Mouse (Mus musculus): ENCODE measurements at regions not wholly inside any gene's neighbourhood (a gene's known extent, or its start where the extent isn't known, plus 50 kb on each side); places are given as distances from the start of the nearest gene placed in this dataset.

- Histone ChIP-seq H3K9ac (no peak overlapping the region), H3K9me3 (replicated peaks) (no peaks in the 10 kb centered on the region), H3K27ac (no peak overlapping the region), H3K4me1 (replicated peaks) (no peaks in the 10 kb centered on the region), H3K36me3 (no peaks in the 10 kb centered on the region), H3K4me2 (no peak overlapping the region), H3K27me3 (no peaks in the 10 kb centered on the region), H3K4me3 (no peak overlapping the region)
- 76% methylated on average over 4 of the region's 4 CpGs for WGBS
- no peak for ATAC-seq (replicated peaks; ENCODE audit: insufficient number of reproducible peaks, insufficient read depth, low FRiP score, low read depth)
Measured at GRCm38 (mm10) chr1:177597036-177597435, 132.6 kb upstream of the 1700016C15Rik start.

DNA sequence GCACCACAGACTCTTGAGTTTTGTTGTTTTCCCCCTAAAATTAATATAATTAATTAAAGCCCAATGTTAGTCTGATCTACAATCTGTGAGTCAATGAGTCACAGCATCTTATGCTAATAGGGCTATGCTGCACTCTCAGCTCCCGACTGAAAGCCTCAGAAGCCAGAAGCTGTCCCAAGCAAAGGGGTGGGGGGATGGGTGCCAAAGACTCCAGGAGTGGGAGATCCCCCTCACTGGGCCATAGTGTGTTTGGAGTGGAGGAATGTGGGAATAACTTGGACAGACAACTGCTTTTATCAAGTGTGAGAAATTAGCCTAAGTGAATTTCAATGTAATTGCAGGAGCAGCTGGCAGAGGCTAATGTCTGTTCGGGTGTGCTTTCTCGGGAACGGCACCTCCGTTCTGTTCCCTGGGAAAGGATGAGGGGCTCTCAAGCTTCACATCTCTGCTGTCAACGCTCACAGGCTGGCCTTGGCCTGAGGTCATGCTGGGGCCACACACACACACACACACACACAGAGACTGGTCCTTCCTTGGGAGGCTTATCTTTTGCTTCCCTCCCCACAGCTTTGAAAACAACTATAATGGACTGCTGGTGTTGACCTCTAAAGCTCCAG lies 124.2 kb upstream of the 1700016C15Rik start:
- Histone ChIP-seq H3K27me3 (no peaks in the 10 kb centered on the region), H3K27ac (no peak overlapping the region), H3K4me1 (replicated peaks) (peaks cover 8% of the 10 kb centered on the region), H3K9ac (no peak overlapping the region), H3K36me3 (no peaks in the 10 kb centered on the region), H3K4me2 (no peak overlapping the region), H3K9me3 (replicated peaks) (no peaks in the 10 kb centered on the region), H3K4me3 (no peak overlapping the region)
- 15% methylated on average over 6 of the region's 6 CpGs for WGBS
- ATAC-seq (replicated peaks; ENCODE audit: insufficient number of reproducible peaks, insufficient read depth, low FRiP score, low read depth), result no peak

DNA sequence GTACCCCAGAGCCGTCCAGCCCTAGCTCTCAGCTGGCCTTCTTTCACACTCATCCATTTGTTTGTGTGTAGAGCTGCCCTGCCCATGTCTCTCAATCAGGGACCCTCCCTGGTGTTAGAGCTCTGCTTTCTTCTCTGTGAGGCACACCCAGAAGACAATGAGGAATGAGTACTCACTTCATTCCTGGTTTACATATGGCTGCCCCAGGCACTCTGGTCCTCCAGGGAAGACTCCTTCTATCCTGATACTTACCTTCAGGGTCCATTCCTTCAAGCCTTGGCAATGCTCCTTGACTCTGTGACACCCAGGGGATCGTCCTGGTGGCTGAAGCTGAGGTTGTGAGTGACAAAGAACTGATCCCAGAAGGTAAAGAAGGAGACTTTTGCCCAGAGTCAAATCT lies 122.0 kb upstream of the 1700016C15Rik start:
- 67% methylated on average over 2 of the region's 2 CpGs for whole genome bisulfite sequencing
- no peak for ATAC-seq (replicated peaks; ENCODE audit: insufficient number of reproducible peaks, insufficient read depth, low FRiP score, low read depth)

DNA sequence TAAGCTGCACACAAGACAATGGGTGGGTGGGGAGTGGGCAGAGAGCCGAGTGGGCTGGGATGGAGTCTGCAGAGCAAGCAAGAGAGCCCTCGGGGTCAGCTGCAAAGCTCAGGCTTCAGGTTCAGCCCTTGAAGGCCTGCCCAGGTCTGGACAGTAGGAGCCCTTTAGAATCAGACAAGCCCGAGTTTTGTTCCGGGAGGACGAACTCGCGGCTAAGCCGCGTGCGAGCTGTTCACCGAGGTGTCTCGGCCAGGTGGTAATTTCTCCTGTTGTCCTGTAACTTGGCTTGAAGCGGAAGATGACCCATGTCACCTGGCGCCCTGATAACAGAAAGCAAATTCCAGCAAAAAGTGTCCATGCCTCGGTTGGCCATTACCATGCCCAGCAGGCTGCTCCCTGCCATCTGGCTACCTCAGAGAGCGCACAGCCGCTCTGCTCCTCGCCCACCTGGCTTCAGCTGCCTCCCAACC lies 121.0 kb upstream of the 1700016C15Rik start:
- Histone ChIP-seq H3K4me3 (no peak overlapping the region), H3K4me1 (replicated peaks) (peaks cover 8% of the 10 kb centered on the region), H3K36me3 (no peaks in the 10 kb centered on the region), H3K9me3 (replicated peaks) (no peaks in the 10 kb centered on the region), H3K27me3 (no peaks in the 10 kb centered on the region), H3K4me2 (no peak overlapping the region), H3K9ac (no peak overlapping the region), H3K27ac (no peak overlapping the region)
- 84% methylated on average over 18 of the region's 18 CpGs for WGBS
- no peak for ATAC-seq (replicated peaks; ENCODE audit: insufficient number of reproducible peaks, insufficient read depth, low FRiP score, low read depth)

More for the DNA sequence above, 122.0 kb upstream of the 1700016C15Rik start:
- Histone ChIP-seq H3K27me3 (no peaks in the 10 kb centered on the region), H3K9me3 (replicated peaks) (no peaks in the 10 kb centered on the region), H3K4me2 (no peak overlapping the region), H3K4me3 (no peak overlapping the region), H3K27ac (no peak overlapping the region), H3K9ac (no peak overlapping the region), H3K4me1 (replicated peaks) (peaks cover 8% of the 10 kb centered on the region), H3K36me3 (no peaks in the 10 kb centered on the region)

GRCm38 (mm10) chr1:177609226-177609625 lies 120.4 kb upstream of the 1700016C15Rik start:
- no peaks in the 10 kb centered on the region for H3K9me3 ChIP-seq (replicated peaks)
- H3K4me3 ChIP-seq, result no peak overlapping the region
- no peak overlapping the region for H3K4me2 ChIP-seq
- ATAC-seq (replicated peaks; ENCODE audit: insufficient number of reproducible peaks, insufficient read depth, low FRiP score, low read depth), result no peak
- no peaks in the 10 kb centered on the region for H3K36me3 ChIP-seq
- peaks cover 11% of the 10 kb centered on the region for H3K4me1 ChIP-seq (replicated peaks)
- WGBS, result 67% methylated on average over 2 of the region's 2 CpGs
- no peak overlapping the region for H3K27ac ChIP-seq
- H3K9ac ChIP-seq, result no peak overlapping the region
- no peaks in the 10 kb centered on the region for H3K27me3 ChIP-seq

- H3K27me3 ChIP-seq, result no peaks in the 10 kb centered on the region
- no peak overlapping the region for H3K4me3 ChIP-seq
- no peak overlapping the region for H3K9ac ChIP-seq
- ATAC-seq (replicated peaks; ENCODE audit: insufficient number of reproducible peaks, insufficient read depth, low FRiP score, low read depth), result no peak
- 65% methylated on average over 5 of the region's 5 CpGs for WGBS
- H3K36me3 ChIP-seq, result no peaks in the 10 kb centered on the region
- H3K4me1 ChIP-seq (replicated peaks), result peaks cover 11% of the 10 kb centered on the region
- H3K4me2 ChIP-seq, result no peak overlapping the region
- no peak overlapping the region for H3K27ac ChIP-seq
- H3K9me3 ChIP-seq (replicated peaks), result no peaks in the 10 kb centered on the region
Measured at GRCm38 (mm10) chr1:177609683-177610082, 119.9 kb upstream of the 1700016C15Rik start.

DNA sequence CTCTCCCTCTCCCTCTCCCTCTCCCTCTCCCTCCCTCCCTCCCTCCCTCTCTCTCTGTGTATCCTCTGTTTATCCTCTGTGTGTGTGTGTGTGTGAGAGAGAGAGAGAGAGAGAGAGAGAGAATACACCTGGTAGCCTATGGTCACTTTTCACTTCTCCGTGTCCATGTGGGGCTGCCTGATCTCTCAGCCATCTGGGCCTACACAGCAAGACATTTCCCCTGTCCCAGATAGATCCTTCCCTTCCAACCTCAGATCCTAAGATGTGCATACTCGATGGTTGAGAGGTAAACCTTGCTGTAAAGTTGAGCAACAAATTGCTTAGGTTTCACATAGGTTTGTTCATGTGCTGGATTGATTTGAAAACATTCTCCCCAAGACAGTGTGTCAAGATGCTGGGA lies 119.5 kb upstream of the 1700016C15Rik start:
- 80% methylated on average over 2 of the region's 2 CpGs for WGBS
- H3K4me3 ChIP-seq, result no peak overlapping the region
- no peak for ATAC-seq (replicated peaks; ENCODE audit: insufficient number of reproducible peaks, insufficient read depth, low FRiP score, low read depth)
- H3K9ac ChIP-seq, result no peak overlapping the region
- no peaks in the 10 kb centered on the region for H3K36me3 ChIP-seq
- H3K27me3 ChIP-seq, result no peaks in the 10 kb centered on the region
- H3K4me1 ChIP-seq (replicated peaks), result peaks cover 11% of the 10 kb centered on the region
- no peak overlapping the region for H3K27ac ChIP-seq
- H3K9me3 ChIP-seq (replicated peaks), result no peaks in the 10 kb centered on the region
- H3K4me2 ChIP-seq, result no peak overlapping the region

- no peak overlapping the region for H3K4me3 ChIP-seq
- no peak overlapping the region for H3K27ac ChIP-seq
- ATAC-seq (replicated peaks; ENCODE audit: insufficient number of reproducible peaks, insufficient read depth, low FRiP score, low read depth), result no peak
- no peaks in the 10 kb centered on the region for H3K36me3 ChIP-seq
- no peak overlapping the region for H3K9ac ChIP-seq
- H3K27me3 ChIP-seq, result no peaks in the 10 kb centered on the region
- 73% methylated on average over 7 of the region's 7 CpGs for WGBS
- H3K4me2 ChIP-seq, result no peak overlapping the region
- no peaks in the 10 kb centered on the region for H3K9me3 ChIP-seq (replicated peaks)
- 0 out of 2 replicates have a peak, but pooled peaks cover 3% of the 10 kb centered on the region for H3K4me1 ChIP-seq (replicated peaks)
Measured at GRCm38 (mm10) chr1:177612546-177612945, 117.1 kb upstream of the 1700016C15Rik start.

- Histone ChIP-seq H3K4me3 (no peak overlapping the region), H3K4me2 (no peak overlapping the region), H3K27me3 (no peaks in the 10 kb centered on the region), H3K27ac (no peak overlapping the region), H3K4me1 (replicated peaks) (0 out of 2 replicates have a peak, but pooled peaks cover 3% of the 10 kb centered on the region), H3K36me3 (no peaks in the 10 kb centered on the region), H3K9ac (no peak overlapping the region), H3K9me3 (replicated peaks) (no peaks in the 10 kb centered on the region)
- ATAC-seq (replicated peaks; ENCODE audit: insufficient number of reproducible peaks, insufficient read depth, low FRiP score, low read depth), result no peak
- 88% methylated on average over 9 of the region's 9 CpGs for WGBS
Measured at GRCm38 (mm10) chr1:177615609-177616008, 114.0 kb upstream of the 1700016C15Rik start.

- 0 out of 2 replicates have a peak, but pooled peaks cover 3% of the 10 kb centered on the region for H3K4me1 ChIP-seq (replicated peaks)
- no peak overlapping the region for H3K9ac ChIP-seq
- no peak overlapping the region for H3K4me3 ChIP-seq
- ATAC-seq (replicated peaks; ENCODE audit: insufficient number of reproducible peaks, insufficient read depth, low FRiP score, low read depth), result no peak
- no peak overlapping the region for H3K4me2 ChIP-seq
- H3K27ac ChIP-seq, result no peak overlapping the region
- no peaks in the 10 kb centered on the region for H3K27me3 ChIP-seq
- no peaks in the 10 kb centered on the region for H3K9me3 ChIP-seq (replicated peaks)
- WGBS, result 70% methylated on average over 24 of the region's 24 CpGs
- H3K36me3 ChIP-seq, result no peaks in the 10 kb centered on the region
Measured at GRCm38 (mm10) chr1:177616335-177617239, 113.0 kb upstream of the 1700016C15Rik start.

DNA sequence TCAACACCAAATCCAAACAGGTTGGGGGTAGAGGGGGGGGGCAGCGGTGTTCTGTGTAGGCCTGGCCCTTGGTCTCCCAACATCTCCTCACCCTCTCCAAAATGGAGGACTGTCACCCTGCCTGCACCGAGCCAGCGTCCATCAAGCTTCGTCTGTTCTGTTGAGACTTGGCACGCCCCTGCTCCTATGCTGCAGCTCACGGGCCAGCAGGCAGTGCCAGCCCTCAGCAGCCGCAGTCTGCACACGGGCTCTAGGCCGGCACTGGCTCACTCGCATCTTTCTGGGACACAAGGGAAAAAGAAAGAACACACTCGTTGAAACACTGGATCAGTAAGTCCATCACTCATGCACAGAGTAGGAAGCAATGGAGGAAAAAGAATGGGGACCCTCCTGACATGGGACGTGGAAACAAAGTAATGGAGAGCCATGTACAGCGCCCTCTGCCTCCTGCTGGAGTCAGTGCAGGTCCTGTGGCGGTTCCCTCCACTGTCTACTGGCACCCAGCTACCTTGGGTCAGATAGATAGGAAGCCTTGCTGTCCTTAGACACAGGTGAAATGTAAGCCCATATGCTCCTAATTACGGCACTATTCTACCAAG lies 109.0 kb upstream of the 1700016C15Rik start:
- WGBS, result 85% methylated on average over 15 of the region's 15 CpGs

More for the DNA sequence above, 109.0 kb upstream of the 1700016C15Rik start:
- Histone ChIP-seq H3K27ac (no peak overlapping the region), H3K9me3 (replicated peaks) (no peaks in the 10 kb centered on the region), H3K9ac (no peak overlapping the region), H3K4me2 (no peak overlapping the region), H3K27me3 (no peaks in the 10 kb centered on the region), H3K4me3 (no peak overlapping the region), H3K4me1 (replicated peaks) (peaks cover 14% of the 10 kb centered on the region), H3K36me3 (no peaks in the 10 kb centered on the region)
- no peak for ATAC-seq (replicated peaks; ENCODE audit: insufficient number of reproducible peaks, insufficient read depth, low FRiP score, low read depth)

Measured in heart, embryonic 15.5 days (tissue).